In genomic region chr5:54113284-54113683, GRCm38 (mm10) we compare ENCODE assay signal across 9 mouse cellular contexts.
A peak's percentile ranks its signal among the peaks of the same experiment; 100 is the strongest.
DNase-seq lines count a peak whose midpoint lies in the region; ATAC-seq and TF ChIP-seq lines count a peak whose summit lies in the region.
"Had no signal": no experiment of that assay in that cellular context is flagged by ENCODE, and none has a peak within 500 bp of the region (broad histone marks: within the 10 kb centered on the region; RNA-seq: fewer than 3 reads in every experiment).

No protein-coding gene starts in this region.

- no peaks in the 10 kb centered on the region; the same call in 1 of the 2 replicates for H3K36me3 ChIP-seq in neural tube, embryonic 14.5 days (ENCODE audit: control insufficient read depth, insufficient read depth, low read length)
- peaks cover 4% of the 10 kb centered on the region; the same call in 1 of the 2 replicates for H3K36me3 ChIP-seq in midbrain, postnatal 0 days (ENCODE audit: insufficient read depth, low read length)

- H3K27ac ChIP-seq in neural tube, embryonic 14.5 days (ENCODE audit: low read depth, low read length) = no peak overlapping the region
- H3K27ac ChIP-seq in gastrocnemius, adult 2 months = peak overlapping the region; percentile 76; the same call in 1 of the 2 replicates
- H3K27ac ChIP-seq in midbrain, postnatal 0 days (ENCODE audit: low read depth, low read length) = no peak overlapping the region
- H3K27ac ChIP-seq: neural tube, embryonic 13.5 days had no signal

- DNase-seq in neural tube, embryonic 10.5 days (ENCODE audit: extremely low spot score, low spot score) = no peak
- peak; percentile 49 for DNase-seq in R1 (ENCODE audit: low read depth, low spot score)
- DNase-seq in cerebellum, adult 8-10 months = peak; percentile 51
- peak; percentile 73 for DNase-seq in gastrocnemius, adult 2 months
- peak; percentile 52 for DNase-seq in layer of hippocampus, adult 9-11 months
- peak; percentile 79 for DNase-seq in midbrain, postnatal 0 days (ENCODE audit: low spot score)
- peak; percentile 79 for DNase-seq in thymus, postnatal 4 days

- H3K4me1 ChIP-seq in neural tube, embryonic 14.5 days (ENCODE audit: control insufficient read depth, insufficient read depth, low read length) = no peaks in the 10 kb centered on the region
- H3K4me1 ChIP-seq in midbrain, postnatal 0 days (ENCODE audit: insufficient read depth, low read length) = no peaks in the 10 kb centered on the region
- H3K4me1 ChIP-seq: neural tube, embryonic 13.5 days had no signal

- WGBS in neural tube, embryonic 14.5 days = 34% methylated on average over 3 of the region's 3 CpGs
- WGBS in midbrain, postnatal 0 days = 37% methylated on average over 3 of the region's 3 CpGs

- intact Hi-C loops in gastrocnemius, adult 2 months (cut with DNase I) = loop anchor here (1.0 to 10.0 kb wide), 4 partner anchors 116 to 438 kb away; partner anchors contain the start of gene Stim2

- H3K4me3 ChIP-seq in neural tube, embryonic 14.5 days (ENCODE audit: low read depth, low read length) = no peak overlapping the region
- H3K4me3 ChIP-seq in gastrocnemius, adult 2 months = no peak overlapping the region
- H3K4me3 ChIP-seq in midbrain, postnatal 0 days (ENCODE audit: low read depth, low read length) = no peak overlapping the region
- H3K4me3 ChIP-seq: neural tube, embryonic 13.5 days had no signal

- ATAC-seq in neural tube, embryonic 14.5 days (ENCODE audit: low read depth) = 0 out of 2 replicates have a peak, but pooled peaks have one; percentile 51
- no peak for ATAC-seq in midbrain, postnatal 0 days (ENCODE audit: low FRiP score)

- H3K9ac ChIP-seq in neural tube, embryonic 14.5 days (replicated peaks; ENCODE audit: low read depth, low read length) = no peak overlapping the region
- no peak overlapping the region for H3K9ac ChIP-seq in midbrain, postnatal 0 days (replicated peaks; ENCODE audit: low read length, poor library complexity, severe bottlenecking)
- H3K9ac ChIP-seq: neural tube, embryonic 13.5 days had no signal

- H3K9me3 ChIP-seq in neural tube, embryonic 14.5 days (ENCODE audit: control insufficient read depth, low read length) = no peaks in the 10 kb centered on the region
- no peaks in the 10 kb centered on the region for H3K9me3 ChIP-seq in midbrain, postnatal 0 days (ENCODE audit: low read length)
- H3K9me3 ChIP-seq: neural tube, embryonic 13.5 days had no signal

- H3K27me3 ChIP-seq in neural tube, embryonic 14.5 days (ENCODE audit: control insufficient read depth, insufficient read depth, low read length) = no peaks in the 10 kb centered on the region
- no peaks in the 10 kb centered on the region for H3K27me3 ChIP-seq in midbrain, postnatal 0 days (ENCODE audit: insufficient read depth, low read length)
- H3K27me3 ChIP-seq: neural tube, embryonic 13.5 days had no signal

- no peak overlapping the region for H3K4me2 ChIP-seq in neural tube, embryonic 14.5 days (ENCODE audit: low read depth, low read length)
- no peak overlapping the region for H3K4me2 ChIP-seq in midbrain, postnatal 0 days (ENCODE audit: low read depth, low read length, poor library complexity, severe bottlenecking)
- H3K4me2 ChIP-seq: neural tube, embryonic 13.5 days had no signal

- TF ChIP-seq CTCF in gastrocnemius, adult 2 months (IDR thresholded peaks at IDR 0.05) = peak; percentile 96
- peak; percentile 89 for TF ChIP-seq CTCF in midbrain, postnatal 0 days (IDR thresholded peaks at IDR 0.05)
